Mouse (Mus musculus): ENCODE data around the gene Fam69a. TPM values are rescaled to one million over a fixed set of nuclear protein-coding genes. Genes with fewer than 3 reads are reported as not detected.

Gene Fam69a
- total RNA-seq, 2 experiments from 2014 or later, result 11.6 to 13.5 TPM

Other genes with a start within 250 kb of the Fam69a start
- not detected for gene Ube2d2b, start 157.0 kb downstream of the Fam69a start, total RNA-seq (2021)
- 10 to 100 TPM; 42.9 to 48.2 TPM for gene Evi5, start 112.0 kb downstream of the Fam69a start, total RNA-seq (2021)
- 10 to 100 TPM; 65.4 to 65.5 TPM for gene Rpl5, start 86.6 kb downstream of the Fam69a start, total RNA-seq (2021)
- 10 to 100 TPM; 26.0 to 28.4 TPM for gene Mtf2, start 78.6 kb upstream of the Fam69a start, total RNA-seq (2021)
- gene Tmed5, start 145.5 kb upstream of the Fam69a start, total RNA-seq (2021), result 10 to 100 TPM; 26.5 to 29.9 TPM
- 1 to 10 TPM; 1.3 to 2.1 TPM for gene Ccdc18, start 145.8 kb upstream of the Fam69a start, total RNA-seq (2021)